Mouse (Mus musculus) R1 (cell line): ENCODE measurements around the gene Amer3.

Experiments used
- DNase-seq: peaks from one replicate; pipeline ENCODE4 v3.0.0-alpha.2; 2018; ENCODE audit warnings: low read depth, low spot score

Amer3 gene

DNA sequence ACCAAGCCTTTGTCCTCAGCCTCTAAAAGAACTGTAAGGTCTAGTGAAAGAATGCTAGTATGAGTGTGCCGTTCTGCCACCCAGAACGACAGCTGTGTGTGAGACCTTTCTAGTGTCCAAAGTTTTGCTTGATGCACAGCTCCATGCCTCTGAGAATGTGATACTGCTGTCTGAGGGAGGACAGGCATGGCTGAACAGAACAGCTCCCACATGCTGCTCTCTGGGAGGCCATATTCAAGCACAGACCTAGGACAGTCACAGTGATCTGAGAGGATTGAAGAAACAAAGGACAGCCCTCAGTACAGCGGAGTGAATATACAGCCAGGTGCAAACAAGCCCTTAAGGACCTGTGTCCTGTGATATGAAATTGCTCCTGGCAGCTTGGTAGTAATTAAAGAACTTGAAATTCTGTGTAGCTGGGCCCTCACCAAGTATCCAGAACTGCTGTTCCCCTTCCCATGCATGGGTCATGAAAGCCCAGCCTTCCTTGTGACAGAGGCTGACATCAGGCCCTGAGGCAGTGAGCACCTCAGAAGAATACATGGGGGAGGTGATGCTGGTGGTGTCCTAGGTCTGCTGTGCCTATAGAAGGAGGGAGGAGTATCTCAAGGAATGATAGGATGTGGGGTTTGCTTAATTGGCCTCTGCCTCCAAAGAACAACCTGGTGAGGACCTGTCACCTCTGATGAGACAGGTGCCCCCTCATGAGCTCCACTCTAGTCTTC, 22.0 kb downstream of the Amer3 start:
- no peak for DNase-seq

GRCm38 (mm10) chr1:34602363-34602762, 22.9 kb downstream of the Amer3 start:
- peak; percentile 86 for DNase-seq

DNA sequence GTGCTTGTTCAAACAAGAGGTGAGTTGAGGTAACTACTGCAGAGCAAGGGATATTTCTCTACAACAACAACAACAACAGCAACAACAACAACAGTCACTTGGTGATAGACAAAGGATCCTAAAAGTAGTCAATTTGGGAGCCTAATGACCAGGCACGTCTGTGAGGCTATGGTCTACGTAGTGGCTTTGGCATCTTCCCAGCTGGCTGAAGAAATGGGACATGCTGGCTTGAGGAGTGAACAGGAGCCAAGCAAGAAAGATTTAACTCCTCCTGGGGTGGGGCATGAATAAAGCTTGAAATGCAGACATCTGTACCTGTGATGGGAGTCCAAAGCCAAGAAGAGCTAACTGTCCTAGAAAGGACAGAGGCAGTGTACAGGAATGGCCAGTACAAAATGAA, 34.3 kb downstream of the Amer3 start:
- no peak for DNase-seq

- DNase-seq = peak; percentile 51
These were observed 40.7 kb downstream of the Amer3 start for GRCm38 (mm10) chr1:34620116-34620515.

DNA sequence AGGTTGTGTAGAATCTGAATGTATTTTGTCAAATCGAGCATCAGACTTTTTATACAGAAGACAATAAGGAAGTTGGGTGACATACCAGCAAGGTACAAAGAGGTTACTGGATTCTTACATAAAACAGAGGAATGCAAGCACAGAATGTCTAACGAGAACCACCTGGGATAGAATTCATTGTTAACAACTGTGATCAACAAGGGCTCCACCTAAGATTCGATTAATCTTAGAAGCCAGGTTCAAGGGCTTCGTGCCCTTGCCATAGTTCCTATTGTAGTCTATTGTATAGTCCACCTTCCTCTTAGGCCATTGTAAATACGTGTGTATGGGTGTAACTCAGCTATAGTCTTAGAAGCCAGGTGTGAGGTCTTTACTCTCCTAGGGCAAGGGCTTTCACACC, 41.3 kb downstream of the Amer3 start:
- DNase-seq = peak; percentile 70

DNA sequence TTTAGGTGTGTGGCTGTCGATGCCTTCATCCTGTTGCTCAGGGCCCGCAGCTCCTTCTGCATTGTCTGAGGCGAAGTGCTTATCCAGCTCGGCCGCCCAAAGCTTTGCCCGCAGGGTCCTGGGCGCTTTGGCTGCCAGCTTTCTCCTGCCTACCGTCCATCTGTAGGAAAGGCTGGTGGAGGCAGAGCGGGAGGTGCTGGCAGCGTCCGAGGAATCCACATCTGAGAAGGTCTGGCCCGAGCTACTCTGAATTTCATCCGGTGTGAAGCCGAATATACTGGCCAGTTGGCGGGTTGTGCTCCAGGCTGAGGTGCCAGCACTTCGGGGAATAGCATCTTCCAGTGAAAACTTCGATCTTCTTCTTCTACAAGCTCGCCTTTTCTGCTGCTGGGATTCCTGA, 56.3 kb downstream of the Amer3 start:
- no peak for DNase-seq
